9 mouse cellular contexts compared by ENCODE assay signal in genomic region chr13:96510635-96511034, GRCm38 (mm10). TPM values are rescaled to one million over a fixed set of nuclear protein-coding genes. Genes with fewer than 3 reads are reported as not detected.
DNase-seq lines count a peak whose midpoint lies in the region; ATAC-seq and TF ChIP-seq lines count a peak whose summit lies in the region.
"Had no signal": no experiment of that assay in that cellular context is flagged by ENCODE, and none has a peak within 500 bp of the region (broad histone marks: within the 10 kb centered on the region; RNA-seq: fewer than 3 reads in every experiment).

No protein-coding gene starts in this region.

- H3K27me3 ChIP-seq in heart, embryonic 13.5 days (replicated peaks), result no peaks in the 10 kb centered on the region
- no peaks in the 10 kb centered on the region for H3K27me3 ChIP-seq in myocyte (ENCODE audit: control insufficient read depth, insufficient read depth, insufficient read length)
- no peaks in the 10 kb centered on the region for H3K27me3 ChIP-seq in hindbrain, embryonic 10.5 days (ENCODE audit: insufficient read depth, poor library complexity, severe bottlenecking)

- ATAC-seq in heart, embryonic 13.5 days (ENCODE audit: extremely low read depth, insufficient number of reproducible peaks, low FRiP score, low TSS enrichment), result no peak; the same call in 1 of the 2 replicates

- peak overlapping the region; percentile 74 for H3K27ac ChIP-seq in heart, embryonic 13.5 days (replicated peaks)
- no peak overlapping the region for H3K27ac ChIP-seq in hindbrain, embryonic 10.5 days

- peaks cover 4% of the 10 kb centered on the region for H3K79me2 ChIP-seq in myocyte (ENCODE audit: control insufficient read depth, insufficient read depth)

- H3K4me2 ChIP-seq in heart, embryonic 13.5 days, result peak overlapping the region; percentile 11; the same call in 1 of the 2 replicates
- H3K4me2 ChIP-seq in myocyte (ENCODE audit: low read depth), result peak overlapping the region; percentile 88

- H3ac ChIP-seq in myocyte (ENCODE audit: control insufficient read depth, insufficient read length), result no peak overlapping the region

- H3K4me1 ChIP-seq in heart, embryonic 13.5 days, result peaks cover 31% of the 10 kb centered on the region
- H3K4me1 ChIP-seq in hindbrain, embryonic 10.5 days (replicated peaks), result no peaks in the 10 kb centered on the region

- TF ChIP-seq POLR2A in myocyte (IDR thresholded peaks at IDR 0.05; ENCODE audit: insufficient read length, low read depth), result no peak

- peaks cover 7% of the 10 kb centered on the region; the same call in 1 of the 2 replicates for H3K36me3 ChIP-seq in heart, embryonic 13.5 days
- H3K36me3 ChIP-seq in myocyte (ENCODE audit: control insufficient read depth, insufficient read depth), result peaks cover 7% of the 10 kb centered on the region
- 0 out of 2 replicates have a peak, but pooled peaks cover 4% of the 10 kb centered on the region for H3K36me3 ChIP-seq in hindbrain, embryonic 10.5 days

- WGBS in heart, embryonic 13.5 days, result 58% methylated on average over 13 of the region's 13 CpGs
- 89% methylated on average over 13 of the region's 13 CpGs for WGBS in hindbrain, embryonic 10.5 days

- no peak overlapping the region for H3K4me3 ChIP-seq in heart, embryonic 13.5 days
- H3K4me3 ChIP-seq in myocyte, result no peak overlapping the region
- no peak overlapping the region for H3K4me3 ChIP-seq in hindbrain, embryonic 10.5 days

- H3K9me3 ChIP-seq in heart, embryonic 13.5 days, result no peaks in the 10 kb centered on the region
- no peaks in the 10 kb centered on the region for H3K9me3 ChIP-seq in hindbrain, embryonic 10.5 days

- DNase-seq in layer of hippocampus, adult 9-11 months, result peak; percentile 14
- DNase-seq in layer of hippocampus, adult 9-10 months (ENCODE audit: low spot score), result no peak
- DNase-seq in NIH3T3 (ENCODE audit: low read depth), result peak; percentile 69
- no peak for DNase-seq in hindbrain, embryonic 10.5 days (ENCODE audit: low spot score)
- no peak for DNase-seq in urinary bladder, postnatal 10 days (ENCODE audit: low spot score)
- no peak for DNase-seq in spleen, adult 12 weeks (ENCODE audit: low spot score)

- no peak overlapping the region; the same call in 1 of the 2 replicates for H3K9ac ChIP-seq in heart, embryonic 13.5 days

TF ChIP-seq in myocyte, 11 proteins besides CTCF, POLR2A, EP300 and RAD21:
- TF ChIP-seq MYOD1 (IDR thresholded peaks at IDR 0.05; ENCODE audit: control insufficient read depth in 1 of 3, insufficient read length in 2 of 3, low read depth in 2 of 3), result peak; percentile 38 to 76 (median 62)
- no peak for TF ChIP-seq CEBPB (IDR thresholded peaks at IDR 0.05; ENCODE audit: insufficient read depth, poor library complexity, severe bottlenecking)
- TF ChIP-seq MYOG (IDR thresholded peaks at IDR 0.05; ENCODE audit: control insufficient read depth in 1 of 3, insufficient read depth in 1 of 3, insufficient read length in 2 of 3, low read depth in 2 of 3), result peak in 2 of 3 experiments; percentile 26 to 35

RNA-seq across cellular contexts. Expression of gene Gm17622, which starts 20.1 kb away (rescaled TPM):
- not detected in 2 replicates for polyA plus RNA-seq in heart, embryonic 13.5 days (2015; fragmentation: Nextera tagmentation; extraction: Ambion mirVana)
- polyA plus RNA-seq in myocyte (2012; fragmentation: generic; extraction: Trizol), result not detected
- not detected in 2 replicates for polyA plus RNA-seq in hindbrain, embryonic 10.5 days (2016; fragmentation: Nextera tagmentation; extraction: Ambion mirVana)
- polyA plus RNA-seq: testis, adult 2 months had no signal

RNA-seq across cellular contexts. Expression of gene Polk, which starts 31.7 kb away (rescaled TPM):
- 6.1 and 6.9 TPM in 2 replicates for polyA plus RNA-seq in heart, embryonic 13.5 days (2015; fragmentation: Nextera tagmentation; extraction: Ambion mirVana)
- polyA plus RNA-seq in myocyte (2012; fragmentation: generic; extraction: Trizol), result 2.9 TPM
- polyA plus RNA-seq in hindbrain, embryonic 10.5 days (2016; fragmentation: Nextera tagmentation; extraction: Ambion mirVana), result 7.5 and 9.1 TPM in 2 replicates

RNA-seq across cellular contexts. Expression of gene Col4a3bp, which starts 31.8 kb away (rescaled TPM):
- polyA plus RNA-seq in heart, embryonic 13.5 days (2015; fragmentation: Nextera tagmentation; extraction: Ambion mirVana), result 6.9 and 7.6 TPM in 2 replicates
- 18.3 TPM for polyA plus RNA-seq in myocyte (2012; fragmentation: generic; extraction: Trizol)
- 6.4 and 6.8 TPM in 2 replicates for polyA plus RNA-seq in hindbrain, embryonic 10.5 days (2016; fragmentation: Nextera tagmentation; extraction: Ambion mirVana)

RNA-seq across cellular contexts. Expression of gene Ankdd1b, which starts 39.6 kb away (rescaled TPM):
- 0.52 and 0.67 TPM in 2 replicates for polyA plus RNA-seq in heart, embryonic 13.5 days (2015; fragmentation: Nextera tagmentation; extraction: Ambion mirVana)
- not detected for polyA plus RNA-seq in myocyte (2012; fragmentation: generic; extraction: Trizol)
- 0.21 TPM in 1 of 2 replicates, not detected in the other for polyA plus RNA-seq in hindbrain, embryonic 10.5 days (2016; fragmentation: Nextera tagmentation; extraction: Ambion mirVana)

Comparison
In these comparisons a context has a peak if more than half of its experiments do, and no peak if none do; other contexts are left out.
1. DNase-seq: peak in layer of hippocampus, adult 9-11 months (single experiment) and NIH3T3 (single experiment); none in layer of hippocampus, adult 9-10 months (single experiment), hindbrain, embryonic 10.5 days (single experiment), urinary bladder, postnatal 10 days (single experiment) and spleen, adult 12 weeks (single experiment).